Mouse (Mus musculus) adrenal gland, adult 2 months (tissue): ENCODE data around the gene Hacd3. TPM values are rescaled to one million over a fixed set of nuclear protein-coding genes. Genes with fewer than 3 reads are reported as not detected.

Experiments
- DNase-seq: peaks from one replicate; pipeline ENCODE4 v3.0.0; 2021
- microRNA-seq, 2 experiments: library from miRNA; unstranded; fragments of <30 nt; microRNA quantifications; one replicate each; pipeline ENCODE4 v1.2.0; 2021
- polyA plus RNA-seq: library from polyadenylated mRNA; depleted of rRNA; stranded (reverse); fragments of >200 nt; gene quantifications from 2 replicates; pipeline ENCODE4 v1.2.3, GENCODE M21; 2012; rRNA removed
- total RNA-seq, 2 experiments: library from RNA; stranded (reverse); gene quantifications; 2 replicates each; pipeline ENCODE4 v1.2.3; 2021

Gene Hacd3
- total and polyA plus RNA-seq, 3 experiments: 177 to 306 (median 255) TPM

GRCm38 (mm10) chr9:64951161-64951657, 70.3 kb downstream of the Hacd3 start, which contains the start of gene Slc24a1:
Gene Slc24a1 (minus strand): TSS chr9:64951607.
- no peak for DNase-seq

DNA sequence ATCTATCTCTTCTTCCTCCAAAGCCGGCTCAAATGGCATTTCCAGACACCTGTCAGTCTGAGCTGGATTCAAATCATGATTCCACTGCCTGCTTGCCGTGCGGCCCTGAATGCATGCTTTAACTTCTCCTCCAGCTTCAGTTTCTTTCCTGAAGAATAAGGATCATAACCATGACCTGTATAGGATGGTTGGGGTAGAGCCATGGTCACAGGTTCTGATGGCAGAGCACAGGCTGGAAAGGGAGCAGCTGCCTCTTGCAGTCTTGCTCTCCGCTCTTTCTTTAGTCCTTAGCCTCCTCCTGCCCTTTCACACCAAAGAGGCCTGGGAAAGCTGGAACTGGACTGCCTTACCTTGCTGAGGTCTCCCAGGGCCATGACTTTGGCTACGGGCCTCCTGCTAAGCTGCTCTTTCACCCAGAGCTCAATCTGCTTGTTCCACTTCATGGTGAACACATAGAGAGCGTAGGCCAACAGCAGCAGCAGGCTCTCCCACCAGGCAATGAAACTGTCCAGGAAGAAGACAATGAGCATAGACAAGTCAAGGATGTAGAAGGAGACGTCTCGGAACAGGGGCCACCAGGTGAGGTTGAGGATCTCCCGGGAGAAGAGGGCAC, 73.9 kb downstream of the Hacd3 start:
- DNase-seq: no peak

DNA sequence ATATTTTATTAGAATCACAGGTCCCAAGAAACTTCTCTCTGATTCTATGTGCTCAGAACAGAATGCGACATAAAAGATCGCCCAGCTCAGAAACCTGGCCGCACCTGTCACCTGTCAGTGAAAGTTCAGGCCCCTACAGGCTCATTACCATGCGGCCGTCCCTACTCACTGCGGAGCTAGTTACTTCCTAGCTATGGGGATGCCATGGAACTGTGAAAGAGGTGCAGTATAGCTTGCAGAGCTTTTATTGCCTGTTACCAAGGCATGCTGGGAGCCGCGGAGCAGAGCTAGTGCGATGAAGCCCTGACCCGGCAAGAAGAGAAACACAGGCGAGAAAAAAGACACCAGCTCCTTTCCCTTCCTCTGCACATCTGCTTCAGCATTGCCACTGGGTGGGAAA, 77.5 kb downstream of the Hacd3 start:
- DNase-seq: no peak

- no peak for DNase-seq
Observed at GRCm38 (mm10) chr9:64941650-64942049, 79.8 kb downstream of the Hacd3 start.

- DNase-seq: no peak
Observed at GRCm38 (mm10) chr9:64940731-64941346, 80.7 kb downstream of the Hacd3 start.

- no peak for DNase-seq
Observed at GRCm38 (mm10) chr9:64939790-64940189, 81.7 kb downstream of the Hacd3 start.

DNA sequence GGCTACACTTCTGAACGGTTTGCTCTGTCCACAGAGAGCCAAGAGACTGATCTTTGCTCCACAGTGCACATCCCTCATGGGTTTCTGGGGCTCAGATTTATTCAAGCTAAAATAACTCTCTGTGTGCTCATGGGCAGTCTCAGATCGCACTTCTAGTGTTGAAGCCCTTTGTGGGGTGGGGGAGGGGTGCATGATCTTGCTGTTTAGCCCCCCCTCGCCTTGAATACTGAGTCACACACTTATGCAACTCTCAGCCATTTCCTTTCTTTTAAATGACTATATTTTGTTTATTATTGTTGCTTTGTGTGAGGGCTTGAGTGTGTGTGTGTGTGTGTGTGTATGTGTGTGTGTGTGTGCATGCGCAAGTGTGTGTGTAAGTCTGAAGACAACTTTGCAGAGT, 82.2 kb downstream of the Hacd3 start:
- no peak for DNase-seq

DNA sequence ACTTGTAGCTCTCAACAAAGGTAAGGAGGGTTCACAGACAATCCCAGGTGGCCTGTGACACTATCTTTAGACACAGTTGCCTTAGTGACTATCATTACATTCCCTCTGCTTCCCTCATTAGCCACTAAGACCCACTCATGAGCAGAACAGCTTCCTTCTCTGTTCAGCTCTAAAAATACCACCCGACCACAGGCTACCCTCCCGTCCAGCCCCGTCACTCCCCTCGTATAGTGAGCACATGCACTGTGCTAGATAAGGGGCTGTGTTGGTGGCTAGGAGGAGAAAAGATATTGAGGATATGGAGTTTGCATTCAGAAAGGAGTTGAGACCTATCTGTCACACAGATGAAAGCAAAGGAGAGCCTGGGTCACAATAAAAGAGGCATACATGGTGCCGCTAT, 83.0 kb downstream of the Hacd3 start:
- DNase-seq: no peak

- DNase-seq: no peak
Observed at GRCm38 (mm10) chr9:64937491-64937890, 84.0 kb downstream of the Hacd3 start.

Small RNAs within 50 kb of the gene (microRNA-seq; reads per million reads assigned to microRNA genes)
- gene Gm25640: 0 reads per million in 2 experiments

Other genes starting within 250 kb of the Hacd3 start
- 10 to 100 TPM; 16.8 to 17.3 TPM for gene Dennd4a, start 210.4 kb downstream of the Hacd3 start, total RNA-seq
- gene Dennd4a, start 210.4 kb downstream of the Hacd3 start, polyA plus RNA-seq: 2.6 and 2.7 TPM in 2 replicates
- not detected for gene Slc24a1, start 70.1 kb downstream of the Hacd3 start, total RNA-seq
- not detected in 2 replicates for gene Slc24a1, start 70.1 kb downstream of the Hacd3 start, polyA plus RNA-seq
- gene Ints14, start 60.8 kb downstream of the Hacd3 start, total RNA-seq: 10 to 100 TPM; 25.5 to 27.6 TPM
- 7.5 and 9.9 TPM in 2 replicates for gene Ints14, start 60.8 kb downstream of the Hacd3 start, polyA plus RNA-seq
- gene Dpp8, start 10.7 kb upstream of the Hacd3 start, total RNA-seq: 10 to 100 TPM; 85.8 to 89.5 TPM
- gene Dpp8, start 10.7 kb upstream of the Hacd3 start, polyA plus RNA-seq: 26.4 and 39.7 TPM in 2 replicates
- 10 to 100 TPM; 22.5 to 33.7 TPM for gene Igdcc4, start 79.8 kb upstream of the Hacd3 start, total RNA-seq
- gene Igdcc4, start 79.8 kb upstream of the Hacd3 start, polyA plus RNA-seq: 37.5 and 38.9 TPM in 2 replicates
- 1 to 10 TPM; 1.1 to 1.4 TPM for gene Igdcc3, start 119.5 kb upstream of the Hacd3 start, total RNA-seq
- 2.6 and 4.8 TPM in 2 replicates for gene Igdcc3, start 119.5 kb upstream of the Hacd3 start, polyA plus RNA-seq
- gene Parp16, start 173.7 kb upstream of the Hacd3 start, total RNA-seq: 10 to 100 TPM; 13.5 to 22.3 TPM
- 41.9 and 49.8 TPM in 2 replicates for gene Parp16, start 173.7 kb upstream of the Hacd3 start, polyA plus RNA-seq
- 1 to 10 TPM; 4.6 to 8.5 TPM for gene Cilp, start 243.5 kb upstream of the Hacd3 start, total RNA-seq
- 2.3 and 3.7 TPM in 2 replicates for gene Cilp, start 243.5 kb upstream of the Hacd3 start, polyA plus RNA-seq